Mouse (Mus musculus): ENCODE results near the gene Atrnl1. TPM values are rescaled to one million over a fixed set of nuclear protein-coding genes. Genes with fewer than 3 reads are reported as not detected.

The Atrnl1 gene
- polyA plus RNA-seq, 1 experiment from 2014 or later = 3.9 TPM

GRCm38 (mm10) chr19:58051905-58052304 is 441.1 kb downstream of the Atrnl1 start:
- 91% methylated on average over 13 of the region's 13 CpGs for WGBS
- H3K27ac ChIP-seq (replicated peaks) = no peak overlapping the region
- H3K27me3 ChIP-seq (ENCODE audit: control insufficient read depth, insufficient read depth, low read length) = no peaks in the 10 kb centered on the region
- no peak overlapping the region for H3K4me2 ChIP-seq (replicated peaks; ENCODE audit: low read depth)
- no peak for ATAC-seq (ENCODE audit: low FRiP score, low TSS enrichment)
- no peak overlapping the region for H3K4me3 ChIP-seq (ENCODE audit: low read depth, low read length)
- DNase-seq (ENCODE audit: low spot score) = no peak
- H3K9me3 ChIP-seq (ENCODE audit: control insufficient read depth, low read length) = no peaks in the 10 kb centered on the region
- TF ChIP-seq EP300 (optimal IDR thresholded peaks at IDR 0.05) = no peak
- TF ChIP-seq CTCF (IDR thresholded peaks at IDR 0.05; ENCODE audit: low read depth) = no peak
- H3K9ac ChIP-seq (ENCODE audit: low read length) = no peak overlapping the region
- H3K36me3 ChIP-seq (ENCODE audit: control insufficient read depth, insufficient read depth, low read length) = no peaks in the 10 kb centered on the region; the same call in 1 of the 2 replicates
- no peaks in the 10 kb centered on the region for H3K4me1 ChIP-seq (replicated peaks; ENCODE audit: control insufficient read depth, insufficient read depth)

- Histone ChIP-seq H3K9ac (ENCODE audit: low read length) (no peak overlapping the region), H3K27ac (replicated peaks) (no peak overlapping the region), H3K9me3 (ENCODE audit: control insufficient read depth, low read length) (no peaks in the 10 kb centered on the region), H3K36me3 (ENCODE audit: control insufficient read depth, insufficient read depth, low read length) (no peaks in the 10 kb centered on the region), H3K4me3 (ENCODE audit: low read depth, low read length) (no peak overlapping the region), H3K4me2 (replicated peaks; ENCODE audit: low read depth) (no peak overlapping the region), H3K27me3 (ENCODE audit: control insufficient read depth, insufficient read depth, low read length) (no peaks in the 10 kb centered on the region), H3K4me1 (replicated peaks; ENCODE audit: control insufficient read depth, insufficient read depth) (no peaks in the 10 kb centered on the region)
- TF ChIP-seq EP300 (optimal IDR thresholded peaks at IDR 0.05) = no peak
- no peak for ATAC-seq (ENCODE audit: low FRiP score, low TSS enrichment)
- WGBS = 72% methylated on average over 13 of the region's 13 CpGs
- DNase-seq (ENCODE audit: low spot score) = no peak
Observed at GRCm38 (mm10) chr19:58052444-58053135, 441.8 kb downstream of the Atrnl1 start.

- H3K36me3 ChIP-seq (ENCODE audit: control insufficient read depth, insufficient read depth, low read length) = no peaks in the 10 kb centered on the region
- no peak for ATAC-seq (ENCODE audit: low FRiP score, low TSS enrichment)
- no peak overlapping the region for H3K9ac ChIP-seq (ENCODE audit: low read length)
- WGBS = 46% methylated on average over 9 of the region's 9 CpGs
- no peak overlapping the region for H3K4me2 ChIP-seq (replicated peaks; ENCODE audit: low read depth)
- no peaks in the 10 kb centered on the region for H3K9me3 ChIP-seq (ENCODE audit: control insufficient read depth, low read length)
- no peak for TF ChIP-seq CTCF (IDR thresholded peaks at IDR 0.05; ENCODE audit: low read depth)
- no peak for TF ChIP-seq EP300 (optimal IDR thresholded peaks at IDR 0.05)
- H3K4me3 ChIP-seq (ENCODE audit: low read depth, low read length) = no peak overlapping the region
- no peak overlapping the region for H3K27ac ChIP-seq (replicated peaks)
- DNase-seq (ENCODE audit: low spot score) = no peak
- H3K4me1 ChIP-seq (replicated peaks; ENCODE audit: control insufficient read depth, insufficient read depth) = no peaks in the 10 kb centered on the region; the same call in 1 of the 2 replicates
- H3K27me3 ChIP-seq (ENCODE audit: control insufficient read depth, insufficient read depth, low read length) = no peaks in the 10 kb centered on the region
Observed at GRCm38 (mm10) chr19:58059719-58060118, 448.9 kb downstream of the Atrnl1 start.

GRCm38 (mm10) chr19:58060199-58060853 is 449.5 kb downstream of the Atrnl1 start:
- H3K27ac ChIP-seq (replicated peaks) = no peak overlapping the region
- 53% methylated on average over 12 of the region's 12 CpGs for WGBS
- H3K9ac ChIP-seq (ENCODE audit: low read length) = no peak overlapping the region
- no peak for TF ChIP-seq EP300 (optimal IDR thresholded peaks at IDR 0.05)
- TF ChIP-seq CTCF (IDR thresholded peaks at IDR 0.05; ENCODE audit: low read depth) = no peak
- no peak overlapping the region for H3K4me3 ChIP-seq (ENCODE audit: low read depth, low read length)
- H3K4me2 ChIP-seq (replicated peaks; ENCODE audit: low read depth) = no peak overlapping the region
- H3K27me3 ChIP-seq (ENCODE audit: control insufficient read depth, insufficient read depth, low read length) = no peaks in the 10 kb centered on the region
- no peaks in the 10 kb centered on the region for H3K36me3 ChIP-seq (ENCODE audit: control insufficient read depth, insufficient read depth, low read length)
- H3K9me3 ChIP-seq (ENCODE audit: control insufficient read depth, low read length) = no peaks in the 10 kb centered on the region
- ATAC-seq (ENCODE audit: low FRiP score, low TSS enrichment) (no peak), DNase-seq (ENCODE audit: low spot score) (no peak)
- H3K4me1 ChIP-seq (replicated peaks; ENCODE audit: control insufficient read depth, insufficient read depth) = no peaks in the 10 kb centered on the region; the same call in 1 of the 2 replicates

- no peak overlapping the region for H3K4me3 ChIP-seq (ENCODE audit: low read depth, low read length)
- no peak for DNase-seq (ENCODE audit: low spot score)
- TF ChIP-seq CTCF (IDR thresholded peaks at IDR 0.05; ENCODE audit: low read depth) (no peak), EP300 (optimal IDR thresholded peaks at IDR 0.05) (no peak)
- no peak overlapping the region for H3K9ac ChIP-seq (ENCODE audit: low read length)
- WGBS = 48% methylated on average over 15 of the region's 15 CpGs
- H3K4me1 ChIP-seq (replicated peaks; ENCODE audit: control insufficient read depth, insufficient read depth) = no peaks in the 10 kb centered on the region; the same call in 1 of the 2 replicates
- H3K27ac ChIP-seq (replicated peaks) = no peak overlapping the region
- H3K4me2 ChIP-seq (replicated peaks; ENCODE audit: low read depth) = no peak overlapping the region
- H3K36me3 ChIP-seq (ENCODE audit: control insufficient read depth, insufficient read depth, low read length) = no peaks in the 10 kb centered on the region
- no peaks in the 10 kb centered on the region for H3K27me3 ChIP-seq (ENCODE audit: control insufficient read depth, insufficient read depth, low read length)
- no peak for ATAC-seq (ENCODE audit: low FRiP score, low TSS enrichment)
- H3K9me3 ChIP-seq (ENCODE audit: control insufficient read depth, low read length) = no peaks in the 10 kb centered on the region
Observed at GRCm38 (mm10) chr19:58060854-58061358, 450.1 kb downstream of the Atrnl1 start.

GRCm38 (mm10) chr19:58061933-58062332 is 451.1 kb downstream of the Atrnl1 start:
- Histone ChIP-seq H3K4me3 (ENCODE audit: low read depth, low read length) (no peak overlapping the region), H3K4me1 (replicated peaks; ENCODE audit: control insufficient read depth, insufficient read depth) (no peaks in the 10 kb centered on the region; the same call in 1 of the 2 replicates), H3K9me3 (ENCODE audit: control insufficient read depth, low read length) (no peaks in the 10 kb centered on the region), H3K27me3 (ENCODE audit: control insufficient read depth, insufficient read depth, low read length) (no peaks in the 10 kb centered on the region), H3K27ac (replicated peaks) (no peak overlapping the region), H3K4me2 (replicated peaks; ENCODE audit: low read depth) (no peak overlapping the region), H3K9ac (ENCODE audit: low read length) (no peak overlapping the region), H3K36me3 (ENCODE audit: control insufficient read depth, insufficient read depth, low read length) (no peaks in the 10 kb centered on the region)
- no peak for ATAC-seq (ENCODE audit: low FRiP score, low TSS enrichment)
- WGBS = 84% methylated on average over 8 of the region's 8 CpGs
- DNase-seq (ENCODE audit: low spot score) = no peak
- no peak for TF ChIP-seq EP300 (optimal IDR thresholded peaks at IDR 0.05)
- no peak for TF ChIP-seq CTCF (IDR thresholded peaks at IDR 0.05; ENCODE audit: low read depth)

All from stomach, postnatal 0 days (tissue).